Mouse (Mus musculus) activated CD4-positive, CD25-positive, alpha-beta regulatory T cell, adult 4 months (primary cell): ENCODE results near the gene Crim1. TPM values are rescaled to one million over a fixed set of nuclear protein-coding genes. Genes with fewer than 3 reads are reported as not detected.
A peak's percentile ranks its signal among the peaks of the same experiment; 100 is the strongest.

Experiments
- ATAC-seq: one replicate; pipeline ENCODE4 v1.8.0; 2017
- polyA plus RNA-seq, 2 experiments: library from polyadenylated mRNA; unstranded; fragments of 100-300 nt; shearing (Covaris generic); gene quantifications; one replicate each; pipeline ENCODE4 v1.2.1; 2017

The Crim1 gene
- polyA plus RNA-seq, 2 experiments from 2014 or later = 5.6 to 7.7 TPM

GRCm38 (mm10) chr17:78253587-78253986, 53.5 kb downstream of the Crim1 start:
- ATAC-seq = peak; percentile 36

- no peak for ATAC-seq
Measured at GRCm38 (mm10) chr17:78254256-78254655, 54.2 kb downstream of the Crim1 start.

GRCm38 (mm10) chr17:78255711-78256110, 55.7 kb downstream of the Crim1 start:
- ATAC-seq = no peak

- no peak for ATAC-seq
Measured at GRCm38 (mm10) chr17:78256534-78256933, 56.5 kb downstream of the Crim1 start.

- ATAC-seq = no peak
Measured at GRCm38 (mm10) chr17:78261684-78262083, 61.6 kb downstream of the Crim1 start.

GRCm38 (mm10) chr17:78264116-78264515, 64.1 kb downstream of the Crim1 start:
- ATAC-seq = no peak

GRCm38 (mm10) chr17:78265135-78265534, 65.1 kb downstream of the Crim1 start:
- ATAC-seq = no peak

- ATAC-seq = no peak
Measured at GRCm38 (mm10) chr17:78266271-78266670, 66.2 kb downstream of the Crim1 start.

GRCm38 (mm10) chr17:78268591-78268990, 68.5 kb downstream of the Crim1 start:
- ATAC-seq = no peak

GRCm38 (mm10) chr17:78269311-78269710, 69.3 kb downstream of the Crim1 start:
- ATAC-seq = no peak

GRCm38 (mm10) chr17:78270019-78270418, 70.0 kb downstream of the Crim1 start:
- no peak for ATAC-seq

GRCm38 (mm10) chr17:78271731-78272130, 71.7 kb downstream of the Crim1 start:
- ATAC-seq = no peak

- no peak for ATAC-seq
Measured at GRCm38 (mm10) chr17:78272142-78272541, 72.1 kb downstream of the Crim1 start.

- no peak for ATAC-seq
Measured at GRCm38 (mm10) chr17:78272713-78273483, 72.8 kb downstream of the Crim1 start.

GRCm38 (mm10) chr17:78273875-78274274, 73.8 kb downstream of the Crim1 start:
- ATAC-seq = no peak

- ATAC-seq = peak; percentile 66
Measured at GRCm38 (mm10) chr17:78274609-78275506, 74.8 kb downstream of the Crim1 start.

GRCm38 (mm10) chr17:78275507-78275813, 75.4 kb downstream of the Crim1 start:
- ATAC-seq = no peak

GRCm38 (mm10) chr17:78279191-78279590, 79.1 kb downstream of the Crim1 start:
- ATAC-seq = no peak

- ATAC-seq = no peak
Measured at GRCm38 (mm10) chr17:78280991-78281712, 81.1 kb downstream of the Crim1 start.

- no peak for ATAC-seq
Measured at GRCm38 (mm10) chr17:78283271-78283992, 83.4 kb downstream of the Crim1 start.

- ATAC-seq = no peak
Measured at GRCm38 (mm10) chr17:78286021-78286420, 86.0 kb downstream of the Crim1 start.

- no peak for ATAC-seq
Measured at GRCm38 (mm10) chr17:78287391-78287790, 87.3 kb downstream of the Crim1 start.
